Mouse (Mus musculus) midbrain, embryonic 11.5 days (tissue): ENCODE results near the gene Pigl. TPM values are rescaled to one million over a fixed set of nuclear protein-coding genes. Genes with fewer than 3 reads are reported as not detected.

Experiments used
- ATAC-seq: fragments of 200-750 bp; cut with Nextera tagmentation; 2 replicates; pipeline ENCODE4 v1.8.0; 2017; ENCODE audit warnings: moderate TSS enrichment, moderate library complexity; ENCODE audit not compliant: low FRiP score
- DNase-seq: peaks from one replicate; pipeline ENCODE4 v3.0.0; 2015; ENCODE audit warnings: low spot score; ENCODE audit errors: missing footprints
- H3K27ac ChIP-seq: fragments of 300-500 bp; sonication (generic); 2 replicates; pipeline ENCODE4 v1.5.1; 2014; ENCODE audit warnings: low read depth, low read length
- H3K27me3 ChIP-seq: fragments of 300-500 bp; sonication (generic); 2 replicates; pipeline ENCODE4 v1.6.1; 2014; ENCODE audit warnings: mild to moderate bottlenecking, low read length, moderate library complexity, mixed read lengths; ENCODE audit not compliant: control insufficient read depth, insufficient read depth
- H3K36me3 ChIP-seq: fragments of 300-500 bp; sonication (generic); 2 replicates; pipeline ENCODE4 v1.6.1; 2014; ENCODE audit warnings: mild to moderate bottlenecking, low read length, moderate library complexity, mixed read lengths; ENCODE audit not compliant: control insufficient read depth, insufficient read depth
- H3K4me1 ChIP-seq: fragments of 300-500 bp; sonication (generic); 2 replicates; pipeline ENCODE4 v1.6.1; 2014; ENCODE audit warnings: low read length; ENCODE audit not compliant: control insufficient read depth, insufficient read depth
- H3K4me2 ChIP-seq: fragments of 300-500 bp; sonication (generic); 2 replicates; pipeline ENCODE4 v1.6.1; 2014; ENCODE audit warnings: mild to moderate bottlenecking, moderate library complexity
- H3K4me3 ChIP-seq: fragments of 300-500 bp; sonication (generic); 2 replicates; pipeline ENCODE4 v1.5.1; 2014; ENCODE audit warnings: low read depth, low read length
- H3K9ac ChIP-seq: fragments of 300-500 bp; sonication (generic); 2 replicates; pipeline ENCODE4 v1.6.1; 2014; ENCODE audit warnings: low read length
- H3K9me3 ChIP-seq: fragments of 300-500 bp; sonication (generic); 2 replicates; pipeline ENCODE4 v1.6.1; 2016; ENCODE audit warnings: low read length; ENCODE audit not compliant: control insufficient read depth
- WGBS: fragments of 180-500 bp; shearing (Covaris S2); extraction: QIAGEN DNeasy Blood & Tissue Kit; methylation state at CpG from one replicate; pipeline ENCODE4 v1.1.7; 2014; 5-methylcytosine and 5-hydroxymethylcytosine counted together
- polyA plus RNA-seq: library from polyadenylated mRNA; unstranded; fragments of >200 nt; fragmentation: Nextera tagmentation; extraction: Ambion mirVana; gene quantifications from 2 replicates; pipeline ENCODE4 v1.2.1, GENCODE M21; 2014

Pigl gene
- polyA plus RNA-seq, 1 experiment from 2014 or later = 15.4 TPM

GRCm38 (mm10) chr11:62479581-62479980 is 21.3 kb downstream of the Pigl start:
- H3K4me3 ChIP-seq = no peak overlapping the region
- H3K9me3 ChIP-seq = no peaks in the 10 kb centered on the region
- 86% methylated on average over 5 of the region's 5 CpGs for WGBS
- H3K4me2 ChIP-seq = no peak overlapping the region
- H3K9ac ChIP-seq = no peak overlapping the region
- ATAC-seq = no peak
- H3K27me3 ChIP-seq = no peaks in the 10 kb centered on the region
- no peak for DNase-seq
- no peak overlapping the region for H3K27ac ChIP-seq
- no peaks in the 10 kb centered on the region for H3K4me1 ChIP-seq
- no peaks in the 10 kb centered on the region for H3K36me3 ChIP-seq

- 93% methylated on average over 1 of the region's 1 CpGs for WGBS
Observed at GRCm38 (mm10) chr11:62486949-62487348, 28.7 kb downstream of the Pigl start.

GRCm38 (mm10) chr11:62487540-62488350 is 29.5 kb downstream of the Pigl start:
- Histone ChIP-seq H3K27me3 (no peaks in the 10 kb centered on the region), H3K9ac (no peak overlapping the region), H3K27ac (no peak overlapping the region), H3K4me1 (no peaks in the 10 kb centered on the region), H3K4me3 (no peak overlapping the region), H3K9me3 (no peaks in the 10 kb centered on the region), H3K36me3 (no peaks in the 10 kb centered on the region), H3K4me2 (no peak overlapping the region)
- 96% methylated on average over 10 of the region's 10 CpGs for WGBS
- no peak for ATAC-seq
- no peak for DNase-seq

More at GRCm38 (mm10) chr11:62486949-62487348, 28.7 kb downstream of the Pigl start:
- H3K9ac ChIP-seq = no peak overlapping the region
- no peaks in the 10 kb centered on the region for H3K9me3 ChIP-seq
- H3K4me3 ChIP-seq = no peak overlapping the region
- H3K4me2 ChIP-seq = no peak overlapping the region
- no peaks in the 10 kb centered on the region for H3K27me3 ChIP-seq
- H3K27ac ChIP-seq = no peak overlapping the region
- DNase-seq (no peak), ATAC-seq (no peak)
- no peaks in the 10 kb centered on the region for H3K36me3 ChIP-seq
- no peaks in the 10 kb centered on the region for H3K4me1 ChIP-seq

GRCm38 (mm10) chr11:62493701-62494100 is 35.4 kb downstream of the Pigl start:
- Histone ChIP-seq H3K9ac (no peak overlapping the region), H3K36me3 (no peaks in the 10 kb centered on the region), H3K27me3 (no peaks in the 10 kb centered on the region), H3K4me1 (peaks cover 10% of the 10 kb centered on the region), H3K9me3 (no peaks in the 10 kb centered on the region), H3K4me2 (no peak overlapping the region), H3K4me3 (no peak overlapping the region), H3K27ac (no peak overlapping the region)
- WGBS = 96% methylated on average over 6 of the region's 6 CpGs
- no peak for ATAC-seq
- no peak for DNase-seq

- DNase-seq (peak; percentile 90), ATAC-seq (no peak)
- WGBS = under 1% methylated on average over 6 of the region's 6 CpGs
- Histone ChIP-seq H3K4me1 (peaks cover 10% of the 10 kb centered on the region), H3K9ac (0 out of 2 replicates have a peak overlapping the region, but pooled peaks have one; percentile 22), H3K36me3 (no peaks in the 10 kb centered on the region), H3K4me3 (no peak overlapping the region), H3K4me2 (no peak overlapping the region), H3K9me3 (no peaks in the 10 kb centered on the region), H3K27me3 (no peaks in the 10 kb centered on the region), H3K27ac (peak overlapping the region; percentile 30; the same call in 1 of the 2 replicates)
Observed at GRCm38 (mm10) chr11:62494754-62495275, 36.6 kb downstream of the Pigl start.

GRCm38 (mm10) chr11:62495276-62495801 is 37.1 kb downstream of the Pigl start:
- H3K9me3 ChIP-seq = no peaks in the 10 kb centered on the region
- H3K4me3 ChIP-seq = no peak overlapping the region
- H3K36me3 ChIP-seq = no peaks in the 10 kb centered on the region
- H3K27me3 ChIP-seq = no peaks in the 10 kb centered on the region
- 33% methylated on average over 9 of the region's 10 CpGs for WGBS
- no peak overlapping the region for H3K9ac ChIP-seq
- DNase-seq = no peak
- H3K4me2 ChIP-seq = no peak overlapping the region
- no peak overlapping the region; the same call in 1 of the 2 replicates for H3K27ac ChIP-seq
- no peak for ATAC-seq
- peaks cover 10% of the 10 kb centered on the region for H3K4me1 ChIP-seq

DNA sequence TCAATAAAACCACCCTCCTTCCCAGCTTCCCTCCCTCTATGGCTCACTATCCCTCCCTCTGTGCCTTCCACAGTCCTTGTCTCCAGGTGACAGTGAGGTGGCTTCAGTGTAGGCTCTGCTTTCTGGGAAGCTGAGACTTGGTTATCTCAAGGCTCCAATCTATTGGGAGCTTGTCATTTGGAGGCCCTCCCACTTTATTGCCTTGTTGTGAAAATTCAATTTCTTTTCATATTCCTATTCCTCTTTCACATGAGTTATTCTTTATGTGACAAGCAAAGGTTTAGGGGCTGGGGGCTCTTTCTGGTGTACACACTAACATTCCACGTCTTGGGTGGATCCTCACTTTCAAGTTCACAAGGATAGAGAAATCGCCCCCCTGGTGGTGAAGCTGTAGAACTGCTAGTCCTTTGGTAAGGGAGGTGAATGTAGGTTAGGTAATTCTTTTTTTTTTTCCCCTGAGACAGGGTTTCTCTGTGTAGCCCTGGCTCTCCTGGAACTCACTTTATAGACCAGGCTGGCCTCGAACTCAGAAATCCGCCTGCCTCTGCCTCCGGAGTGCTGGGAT is 38.0 kb downstream of the Pigl start:
- no peak overlapping the region for H3K4me3 ChIP-seq
- H3K27me3 ChIP-seq = no peaks in the 10 kb centered on the region
- DNase-seq (no peak), ATAC-seq (no peak)
- H3K9me3 ChIP-seq = no peaks in the 10 kb centered on the region
- no peaks in the 10 kb centered on the region for H3K36me3 ChIP-seq
- H3K27ac ChIP-seq = no peak overlapping the region
- H3K4me1 ChIP-seq = peaks cover 10% of the 10 kb centered on the region
- no peak overlapping the region for H3K9ac ChIP-seq
- no peak overlapping the region for H3K4me2 ChIP-seq
- 64% methylated on average over 5 of the region's 5 CpGs for WGBS

DNA sequence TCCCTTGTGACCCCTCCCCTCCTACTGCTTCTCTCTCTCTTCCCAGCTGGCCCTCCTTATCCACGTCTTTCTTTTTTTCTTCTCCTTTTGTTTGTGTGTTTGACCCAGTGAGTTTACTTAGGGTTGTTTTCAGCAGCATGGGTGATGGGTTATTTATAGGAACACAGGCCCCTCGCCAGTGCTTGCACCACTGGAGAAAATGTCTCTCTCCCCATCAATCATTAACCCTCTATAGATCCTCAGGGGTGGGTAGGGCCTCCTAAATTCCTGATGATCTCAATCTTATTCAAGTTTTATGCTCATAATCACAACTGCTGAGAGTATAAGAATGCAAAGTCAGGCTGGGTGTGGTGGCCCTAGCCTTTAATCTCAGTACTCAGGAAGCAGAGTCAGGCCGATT is 38.9 kb downstream of the Pigl start:
- no peak overlapping the region for H3K4me2 ChIP-seq
- H3K36me3 ChIP-seq = no peaks in the 10 kb centered on the region
- 58% methylated on average over 3 of the region's 3 CpGs for WGBS
- H3K4me3 ChIP-seq = no peak overlapping the region
- H3K27ac ChIP-seq = no peak overlapping the region
- H3K9me3 ChIP-seq = no peaks in the 10 kb centered on the region
- H3K9ac ChIP-seq = no peak overlapping the region
- DNase-seq = no peak
- H3K27me3 ChIP-seq = no peaks in the 10 kb centered on the region
- peaks cover 10% of the 10 kb centered on the region for H3K4me1 ChIP-seq
- no peak for ATAC-seq

- 82% methylated on average over 2 of the region's 2 CpGs for WGBS
- H3K4me2 ChIP-seq = no peak overlapping the region
- H3K9me3 ChIP-seq = no peaks in the 10 kb centered on the region
- H3K27me3 ChIP-seq = no peaks in the 10 kb centered on the region
- H3K9ac ChIP-seq = no peak overlapping the region
- peaks cover 10% of the 10 kb centered on the region for H3K4me1 ChIP-seq
- no peak for ATAC-seq
- H3K36me3 ChIP-seq = no peaks in the 10 kb centered on the region
- H3K4me3 ChIP-seq = no peak overlapping the region
- H3K27ac ChIP-seq = no peak overlapping the region
- no peak for DNase-seq
Observed at GRCm38 (mm10) chr11:62498802-62499201, 40.5 kb downstream of the Pigl start.
